Mouse (Mus musculus): ENCODE measurements at regions not wholly inside any gene's neighbourhood (a gene's known extent, or its start where the extent isn't known, plus 50 kb on each side); places are given as distances from the start of the nearest gene placed in this dataset.
A peak's percentile ranks its signal among the peaks of the same experiment; 100 is the strongest.

DNA sequence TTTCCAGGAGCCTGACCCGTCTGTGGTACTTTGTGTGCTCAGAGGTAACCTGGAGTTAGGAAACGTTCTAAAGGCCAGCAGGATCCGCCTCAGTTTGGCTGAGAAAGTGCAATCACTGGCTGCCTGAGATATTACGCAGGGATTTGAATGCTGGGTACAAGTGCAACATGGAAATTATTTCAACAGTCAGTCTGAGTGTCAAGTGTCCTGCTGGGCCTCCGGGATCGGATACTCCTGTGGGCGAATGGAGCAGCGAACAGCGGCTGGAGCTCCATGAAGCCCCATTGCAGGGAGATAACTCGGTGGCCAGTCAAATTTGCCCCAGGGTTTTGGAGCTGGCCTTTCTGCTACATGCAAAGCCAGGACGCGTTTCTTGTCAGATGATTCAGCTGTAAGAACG lies 332.4 kb downstream of the Foxo1 start:
- DNase-seq (ENCODE audit: low spot score) = peak; percentile 15

DNA sequence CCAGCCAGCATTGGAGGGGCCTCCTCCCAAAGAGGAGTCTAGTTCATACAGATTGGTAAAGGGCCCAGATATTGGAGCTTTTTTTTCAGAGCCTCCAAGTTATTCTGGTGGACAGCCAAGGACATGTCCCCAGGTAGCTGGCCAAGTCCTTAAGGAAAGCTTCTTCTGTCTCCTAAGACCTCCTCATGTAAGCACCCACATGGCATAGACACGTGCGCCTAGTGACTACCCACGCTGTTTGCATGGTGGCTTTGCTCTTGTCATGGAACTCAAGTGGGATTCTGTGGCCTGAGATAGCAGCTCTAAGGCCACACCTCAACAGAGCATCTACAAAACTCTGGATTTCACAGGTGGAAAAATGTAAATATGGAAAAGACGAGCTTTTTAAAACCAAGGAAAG lies 332.0 kb downstream of the Foxo1 start:
- no peak for DNase-seq (ENCODE audit: low spot score)

DNA sequence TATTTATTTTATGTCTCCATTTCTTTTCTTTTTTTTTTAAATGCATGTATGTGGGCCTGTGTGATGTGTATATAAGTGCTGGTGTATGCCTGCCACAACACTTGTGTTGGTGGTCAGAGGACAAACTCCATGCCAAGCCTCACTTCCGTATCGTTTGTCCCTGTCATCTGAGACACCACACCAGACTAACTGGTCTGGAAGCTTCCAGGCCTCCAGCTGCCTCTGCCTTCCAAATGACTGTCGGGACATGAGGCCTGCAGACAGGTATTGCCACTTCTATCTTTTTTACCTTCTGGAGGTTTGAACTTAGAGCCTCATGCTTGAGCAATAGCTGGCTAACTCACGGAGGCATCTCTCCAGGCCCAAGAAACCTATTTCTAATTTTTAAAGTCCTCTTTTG lies 318.3 kb downstream of the Foxo1 start:
- no peak for DNase-seq (ENCODE audit: low spot score)

DNA sequence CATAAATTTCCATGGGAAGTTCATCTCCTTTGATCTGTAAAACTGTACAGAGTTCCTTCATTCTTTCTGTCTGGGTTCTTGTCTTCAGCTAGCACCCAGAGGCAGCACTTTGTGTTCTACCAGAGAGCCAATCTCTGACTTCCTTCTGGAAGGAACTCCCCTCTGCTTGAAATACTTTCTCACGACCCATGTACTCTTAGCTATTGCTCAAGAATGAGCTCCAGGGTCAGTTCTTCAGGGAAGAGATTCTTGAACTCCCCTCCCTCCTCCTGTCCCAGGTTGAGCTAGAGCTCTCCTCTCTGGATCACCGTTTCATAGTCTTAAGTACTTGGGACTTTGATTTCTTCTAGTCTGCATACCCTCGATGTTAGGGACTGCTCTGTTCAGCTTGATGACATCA lies 311.8 kb downstream of the Foxo1 start:
- peak; percentile 34 for DNase-seq (ENCODE audit: low spot score)

DNA sequence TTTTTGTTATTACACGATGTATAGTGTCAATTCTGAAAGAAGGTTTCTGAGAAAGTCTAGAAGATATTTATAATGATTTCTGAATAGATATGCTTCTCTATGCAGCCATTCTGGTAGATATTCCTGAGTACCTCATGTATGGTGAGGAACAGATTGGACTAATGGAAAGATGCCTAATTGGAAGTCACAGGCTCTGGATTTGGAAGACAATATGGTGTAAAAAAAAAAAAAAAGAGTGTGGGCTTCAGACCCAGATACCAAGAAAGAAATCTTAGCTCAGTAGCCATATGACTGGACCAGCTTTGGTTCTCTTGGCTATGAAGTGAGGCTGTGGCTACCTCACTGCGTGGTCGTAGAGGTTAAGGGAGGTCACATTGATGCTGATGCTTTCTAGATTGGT lies 311.0 kb downstream of the Foxo1 start:
- DNase-seq (ENCODE audit: low spot score) = no peak

DNA sequence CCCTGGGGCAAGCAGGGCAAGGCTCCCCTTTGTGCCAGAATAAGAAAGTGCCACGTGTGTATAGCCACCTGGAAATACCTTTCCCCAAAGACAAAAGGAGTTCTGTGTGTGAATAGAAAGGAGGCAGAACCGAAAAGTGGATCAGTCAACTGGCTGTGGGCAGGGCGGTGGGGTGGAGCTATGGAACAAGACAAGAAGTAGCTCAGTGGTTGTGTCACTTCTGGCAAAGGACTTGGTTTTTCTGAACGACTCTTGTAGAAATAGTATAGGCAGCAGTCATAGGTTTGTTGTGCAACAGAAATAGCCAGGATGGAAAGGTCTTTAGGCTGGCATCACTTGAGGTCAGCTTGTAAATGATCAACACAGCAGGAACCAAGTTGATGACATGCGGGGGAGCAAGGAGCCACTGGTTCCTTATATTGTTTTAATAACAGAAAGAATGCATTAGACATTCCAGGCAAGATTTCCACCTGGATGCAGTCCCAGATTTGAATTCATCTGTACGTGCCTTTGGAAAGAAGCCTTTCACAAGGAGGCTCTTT lies 308.6 kb downstream of the Foxo1 start:
- no peak for DNase-seq (ENCODE audit: low spot score)

DNA sequence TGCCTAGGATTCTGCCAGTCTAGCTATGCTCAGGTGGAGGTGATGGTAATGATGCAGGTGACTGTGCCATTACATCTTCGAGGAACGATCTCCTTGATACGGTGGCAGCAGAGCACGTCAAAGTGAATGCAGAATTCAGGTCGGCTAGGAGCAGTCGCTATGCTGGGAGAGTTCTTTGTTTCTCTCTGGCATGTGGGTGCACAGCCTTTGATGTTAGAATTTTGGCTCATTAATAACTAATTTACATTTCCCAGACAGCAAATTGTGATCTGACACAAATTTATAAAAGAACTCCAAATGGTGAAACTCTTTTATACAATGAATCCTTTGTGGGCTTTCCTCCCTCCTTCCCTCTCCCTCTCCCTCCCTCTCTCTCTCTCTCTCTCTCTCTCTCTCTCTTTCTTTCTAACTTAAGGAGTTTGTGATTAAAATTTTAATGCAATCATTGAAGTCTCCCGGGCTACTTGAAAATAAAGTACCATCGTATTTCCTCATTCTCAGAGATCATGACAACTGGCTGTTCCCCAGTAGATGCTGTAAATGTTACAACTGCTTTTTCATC lies 307.2 kb downstream of the Foxo1 start:
- no peak for DNase-seq (ENCODE audit: low spot score)

DNA sequence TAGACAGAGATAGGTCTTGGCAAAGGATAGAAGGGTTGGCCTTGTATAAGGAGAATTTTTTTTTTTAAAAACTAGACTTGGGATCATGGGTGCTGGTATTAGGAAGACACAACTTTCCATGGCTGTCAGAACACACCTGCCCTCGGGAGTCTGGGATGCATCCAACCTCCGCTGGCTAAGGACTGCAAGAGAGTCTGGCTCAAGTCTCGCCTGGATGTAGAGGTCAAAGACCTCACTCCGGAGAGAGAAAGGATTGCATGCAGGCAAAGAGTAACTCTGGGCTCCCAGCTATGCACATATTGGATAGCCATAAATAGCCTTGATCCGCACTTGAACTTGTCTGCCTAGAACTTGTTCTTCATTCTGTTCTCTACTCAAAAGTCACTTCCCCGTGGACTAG lies 306.2 kb downstream of the Foxo1 start:
- DNase-seq (ENCODE audit: low spot score) = no peak

DNA sequence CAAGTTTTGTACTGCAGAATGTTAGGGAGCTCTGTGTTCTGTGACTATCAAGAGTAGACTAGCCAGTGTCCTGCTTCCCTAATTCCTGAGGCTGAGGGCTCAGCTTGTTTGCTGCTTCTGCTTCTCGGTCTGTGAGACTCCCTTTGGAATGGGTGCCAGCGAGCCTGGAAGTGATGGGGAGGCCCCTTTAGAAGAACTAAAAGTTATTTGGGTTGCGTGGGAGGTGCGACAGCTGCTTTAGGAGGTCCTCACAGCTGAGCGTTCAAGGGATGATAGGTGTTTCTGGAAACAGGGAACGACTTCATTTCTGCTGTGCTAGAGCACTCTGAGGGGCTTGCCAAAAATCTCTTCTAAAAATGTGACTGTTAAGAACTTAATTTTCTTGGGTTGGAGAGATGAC lies 305.7 kb downstream of the Foxo1 start:
- no peak for DNase-seq (ENCODE audit: low spot score)

DNA sequence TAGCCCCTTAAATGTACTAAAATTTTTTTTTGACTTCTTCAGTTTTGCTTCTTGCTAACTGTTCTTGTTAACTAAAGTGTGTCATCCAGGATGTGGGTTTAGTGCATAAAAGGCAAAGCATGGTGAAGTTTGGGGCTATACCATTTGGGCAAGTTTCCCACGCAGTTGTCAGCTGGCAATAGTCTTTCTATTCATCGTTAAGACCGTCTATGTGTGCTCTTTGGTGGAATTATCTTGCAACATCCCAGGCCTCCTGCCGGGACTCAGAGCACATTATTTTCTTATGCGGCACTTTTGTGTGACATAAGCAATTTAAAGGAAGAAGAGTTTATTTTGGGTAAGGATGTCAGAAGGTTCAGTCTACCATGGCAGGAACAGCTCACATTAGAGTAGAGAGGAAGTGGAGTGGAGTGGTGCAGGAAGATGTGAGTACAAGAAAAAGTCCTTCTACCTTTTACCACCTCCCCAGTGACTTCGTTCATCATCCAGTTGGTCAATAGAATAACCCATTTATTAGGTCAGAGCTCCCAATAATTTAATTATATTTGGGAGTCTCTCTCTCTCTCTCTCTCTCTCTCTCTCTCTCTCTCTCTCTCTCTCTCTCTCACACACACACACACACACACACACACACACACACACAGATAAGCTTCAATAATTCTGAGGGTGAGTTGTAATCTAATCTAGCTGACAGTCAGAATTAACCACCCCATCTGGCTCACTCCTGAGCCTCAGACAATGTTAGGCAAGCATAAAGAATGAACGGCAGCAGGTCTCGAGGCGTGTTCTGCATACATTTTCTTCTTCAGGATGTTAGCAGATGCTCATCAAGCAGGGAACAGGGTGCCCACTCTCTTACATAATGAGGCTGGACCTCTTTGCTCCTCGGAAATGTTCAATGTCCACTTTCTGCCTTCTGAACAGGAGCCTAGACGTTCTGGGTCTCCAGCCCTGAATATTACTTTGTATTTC lies 304.7 kb downstream of the Foxo1 start:
- no peak for DNase-seq (ENCODE audit: low spot score)

DNA sequence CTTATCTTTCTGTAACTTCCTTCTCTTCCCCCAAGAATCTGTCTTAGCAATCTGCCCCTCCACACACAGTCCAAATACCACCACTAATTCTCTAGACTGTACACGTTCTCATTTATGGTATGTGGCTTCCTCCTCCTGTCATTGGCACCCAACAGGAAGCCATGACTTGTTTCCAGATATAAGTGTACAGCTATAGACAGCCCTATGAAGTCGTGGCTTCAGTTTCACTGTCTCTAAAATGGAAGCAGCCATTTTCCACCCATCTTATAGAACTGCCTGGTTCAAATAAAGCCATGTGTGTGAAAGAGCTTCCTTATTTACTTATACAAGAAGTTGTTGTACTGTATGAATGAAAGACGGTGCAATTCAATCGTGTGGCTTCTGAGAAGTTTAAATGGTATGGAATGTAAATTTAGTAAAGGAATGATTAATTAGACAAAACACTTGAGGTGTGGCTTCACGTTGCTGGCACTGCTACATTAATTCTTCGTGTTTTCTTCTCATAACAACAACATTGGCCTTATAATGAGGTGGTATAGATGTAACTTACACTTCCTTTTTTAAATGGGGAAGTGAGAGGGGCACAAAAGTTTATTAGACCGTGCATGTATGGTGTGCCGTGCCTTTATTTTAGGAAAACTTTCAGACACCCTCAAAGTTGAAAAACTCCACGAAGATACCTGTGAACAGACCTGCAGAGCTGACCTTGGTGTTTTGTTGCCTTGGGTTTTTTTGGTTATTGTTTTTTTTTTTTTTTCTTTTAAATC lies 299.7 kb downstream of the Foxo1 start:
- no peak for DNase-seq (ENCODE audit: low spot score)

DNA sequence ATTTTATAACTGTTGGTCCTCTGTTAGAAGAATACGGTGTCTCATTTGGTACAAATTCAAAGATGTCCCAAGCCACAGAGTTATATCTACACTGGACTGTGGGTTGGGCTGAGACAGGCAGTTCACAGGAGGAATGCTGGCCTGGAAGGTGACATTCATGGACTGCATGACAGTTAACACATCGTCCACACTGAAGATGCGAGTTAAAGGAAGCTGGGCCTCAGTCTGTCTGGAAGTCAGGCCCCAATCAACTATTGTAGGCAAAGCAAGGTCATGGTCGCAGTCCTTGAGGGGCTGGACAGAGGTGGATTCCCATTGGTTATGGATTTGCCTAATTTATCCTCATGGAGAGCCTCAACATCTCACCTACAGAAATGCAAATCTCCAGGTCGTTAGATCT lies 295.5 kb downstream of the Foxo1 start:
- DNase-seq (ENCODE audit: low spot score) = no peak

DNA sequence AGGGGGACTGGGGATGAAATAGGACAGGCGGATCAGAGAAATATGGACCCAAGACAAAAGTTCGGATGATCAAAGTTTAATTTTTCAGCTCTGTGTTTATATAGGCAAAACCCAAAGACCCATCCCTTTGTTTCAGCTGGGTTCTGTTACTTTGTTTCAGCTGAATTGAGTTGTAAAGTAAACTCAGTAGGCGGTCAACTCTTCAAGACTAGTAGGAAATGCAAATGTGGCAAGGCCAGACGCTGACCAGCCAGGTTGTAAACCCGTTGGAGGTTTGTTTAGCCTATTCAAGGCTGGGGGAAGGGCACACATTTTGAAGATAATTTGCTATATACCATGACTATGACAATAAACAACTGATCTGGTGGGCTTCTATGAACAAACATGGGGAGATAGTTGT lies 294.7 kb downstream of the Foxo1 start:
- no peak for DNase-seq (ENCODE audit: low spot score)

DNA sequence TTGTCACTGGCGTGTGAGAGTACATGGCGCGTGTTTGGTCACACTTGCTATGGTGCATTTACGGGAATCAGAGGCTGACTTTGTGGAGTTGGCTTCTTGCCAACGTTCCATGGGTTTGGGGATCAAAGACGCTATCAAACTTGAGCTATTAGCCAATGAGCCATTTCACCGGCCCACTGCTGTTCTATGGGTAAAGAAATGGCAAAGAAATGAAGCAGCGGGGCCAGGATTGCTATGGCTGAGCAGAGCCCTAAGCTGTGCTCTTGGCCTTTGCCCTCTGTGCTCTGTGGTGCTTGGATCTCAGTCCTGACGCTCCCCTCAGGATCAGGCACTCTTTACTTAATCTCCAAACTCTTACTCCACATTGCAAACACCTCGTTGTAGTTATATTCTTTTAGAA lies 291.3 kb downstream of the Foxo1 start:
- DNase-seq (ENCODE audit: low spot score) = no peak

DNA sequence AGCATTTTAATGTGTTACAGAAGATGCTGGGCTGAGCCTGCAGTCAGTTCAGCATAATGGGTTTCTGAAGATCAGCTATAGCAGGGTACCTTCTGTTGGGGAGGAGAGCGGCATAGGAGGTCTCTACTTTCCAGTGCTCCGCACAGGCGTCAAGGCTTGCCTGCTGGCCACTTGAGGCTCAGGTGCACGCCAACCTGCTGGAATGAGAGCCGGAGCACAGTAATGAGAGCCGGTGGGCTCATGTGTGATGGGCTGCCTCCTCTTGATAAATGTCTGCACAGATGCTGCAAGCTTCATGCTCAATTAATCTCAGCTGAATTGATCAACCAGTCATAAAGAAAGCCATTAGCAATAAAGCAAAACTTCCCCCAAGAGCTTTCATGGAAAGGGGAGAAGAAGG lies 290.6 kb downstream of the Foxo1 start:
- DNase-seq (ENCODE audit: low spot score) = no peak

DNA sequence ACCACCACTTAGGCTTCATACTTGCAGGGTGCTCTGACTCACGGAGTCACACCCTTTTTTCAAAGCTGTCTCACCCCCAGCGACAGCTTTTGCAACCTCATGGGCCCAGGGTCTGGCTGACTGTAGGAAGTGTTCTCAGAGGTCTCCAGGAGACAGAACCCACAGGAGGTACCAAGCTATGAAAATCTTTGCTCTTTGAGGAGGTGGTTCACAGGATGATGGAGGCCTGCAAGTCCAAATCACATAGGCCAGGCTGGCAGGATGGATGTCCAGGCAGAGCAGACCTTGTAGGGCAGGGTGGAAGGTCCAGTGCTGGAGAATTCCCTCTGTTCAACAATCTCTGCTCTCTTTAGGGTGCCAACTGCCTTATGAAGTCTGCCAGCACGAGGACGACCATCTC lies 289.2 kb downstream of the Foxo1 start:
- no peak for DNase-seq (ENCODE audit: low spot score)

DNA sequence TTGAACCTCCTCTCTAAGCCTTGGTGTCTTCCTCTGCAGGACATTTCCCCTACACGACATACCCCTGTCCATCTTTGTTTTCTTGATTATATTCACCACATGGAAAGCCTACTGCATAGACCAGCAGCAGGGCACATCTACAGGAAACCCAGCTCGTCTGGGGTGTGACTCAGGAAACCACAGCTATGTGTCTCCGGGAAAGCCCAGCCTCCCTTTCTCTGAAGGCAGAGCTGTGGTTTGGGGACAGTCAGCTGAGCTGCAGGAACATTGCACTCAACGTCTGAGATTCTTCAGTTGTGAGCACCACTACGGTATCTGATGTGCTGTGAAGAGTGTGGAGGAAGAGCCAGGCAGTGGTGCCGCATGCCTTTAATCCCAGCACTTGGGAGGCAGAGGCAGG lies 286.9 kb downstream of the Foxo1 start:
- no peak for DNase-seq (ENCODE audit: low spot score)

DNA sequence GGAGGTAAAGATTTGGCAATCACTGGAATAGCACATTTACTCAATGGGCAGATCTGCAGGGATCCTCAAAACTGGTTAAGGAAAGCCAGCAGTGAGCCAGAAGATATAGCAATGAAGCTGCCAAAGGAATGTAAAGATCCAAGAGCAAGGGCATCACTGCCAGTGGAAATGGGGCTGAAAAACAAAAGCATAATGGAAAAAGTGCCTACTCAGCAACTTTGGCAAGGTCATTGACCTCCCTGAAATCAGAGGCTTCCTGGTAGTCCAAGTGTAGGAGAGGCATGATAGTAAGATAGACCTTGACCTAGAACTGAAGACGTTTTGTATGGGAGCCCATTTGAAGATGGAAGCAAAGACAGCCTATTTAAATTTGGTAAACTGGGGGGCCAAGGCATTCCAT lies 286.4 kb downstream of the Foxo1 start:
- no peak for DNase-seq (ENCODE audit: low spot score)

DNA sequence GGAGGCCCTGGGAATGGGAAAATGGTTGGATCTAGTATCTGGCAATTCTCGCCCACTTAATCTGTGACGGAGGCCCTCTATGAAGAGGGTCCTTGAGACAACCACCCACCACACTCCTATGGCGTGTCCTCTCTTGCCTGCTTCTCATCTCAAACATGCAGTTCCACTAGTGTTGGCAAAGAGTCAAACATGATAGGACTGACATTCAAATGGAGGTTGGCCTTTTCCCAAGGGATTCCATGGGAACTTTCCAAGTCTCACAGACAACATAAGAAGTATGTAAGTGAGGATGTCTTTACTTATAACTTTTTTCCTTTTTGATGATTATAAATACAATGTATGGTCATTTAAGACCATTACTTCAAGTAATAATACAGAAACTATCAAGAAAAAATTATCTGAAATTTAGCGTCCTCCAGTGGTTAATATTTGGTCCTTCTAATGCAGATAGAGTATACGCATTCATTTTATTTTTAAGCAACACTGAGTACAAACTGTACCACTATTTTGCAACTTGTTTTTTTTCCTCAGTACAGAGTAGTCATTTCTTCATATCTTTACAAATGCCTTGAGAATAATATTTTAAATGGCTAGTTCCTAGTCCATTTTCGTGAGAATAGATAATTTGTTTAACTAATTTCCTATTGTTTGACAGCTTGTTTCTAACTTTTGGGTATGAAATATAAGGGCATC lies 280.2 kb downstream of the Foxo1 start:
- DNase-seq (ENCODE audit: low spot score) = no peak

DNA sequence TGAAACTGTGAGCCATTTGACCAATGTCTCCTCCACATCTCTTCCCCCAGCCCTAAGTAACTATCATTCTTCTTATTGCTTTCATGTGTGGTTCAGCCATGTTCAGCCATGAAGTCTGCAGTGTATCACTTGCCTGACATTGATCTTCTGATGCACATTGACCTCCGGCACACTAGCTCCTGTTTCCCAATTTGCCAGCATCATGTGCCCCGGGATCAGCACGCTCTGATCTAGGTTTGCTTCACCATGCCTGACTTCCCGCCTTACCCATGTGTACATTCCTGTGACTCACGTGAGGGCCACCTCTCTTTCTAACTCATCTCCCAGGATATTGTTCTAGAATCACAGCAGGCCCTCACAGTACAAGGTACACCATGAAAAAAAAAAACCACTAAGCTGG lies 277.9 kb downstream of the Foxo1 start:
- DNase-seq (ENCODE audit: low spot score) = no peak

DNA sequence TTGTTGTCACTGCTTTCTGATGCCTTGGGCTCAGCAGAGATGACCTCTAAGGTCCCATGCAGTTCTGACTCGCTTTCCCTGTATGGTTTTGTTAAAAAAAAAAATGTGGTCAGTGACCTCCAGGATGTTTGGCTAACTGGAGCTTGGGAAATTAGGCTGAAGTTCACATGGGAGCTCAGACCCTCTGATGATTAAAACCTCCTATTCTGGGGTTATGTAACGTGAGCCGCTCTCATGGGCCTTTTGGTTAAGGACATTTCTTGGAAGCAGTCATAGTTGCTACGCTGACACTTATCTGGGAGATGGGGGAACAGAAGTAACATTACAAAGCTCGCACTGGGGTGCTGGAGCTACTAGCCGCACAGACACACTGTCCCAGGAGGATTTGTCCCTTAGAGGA lies 274.9 kb downstream of the Foxo1 start:
- DNase-seq (ENCODE audit: low spot score) = no peak

DNA sequence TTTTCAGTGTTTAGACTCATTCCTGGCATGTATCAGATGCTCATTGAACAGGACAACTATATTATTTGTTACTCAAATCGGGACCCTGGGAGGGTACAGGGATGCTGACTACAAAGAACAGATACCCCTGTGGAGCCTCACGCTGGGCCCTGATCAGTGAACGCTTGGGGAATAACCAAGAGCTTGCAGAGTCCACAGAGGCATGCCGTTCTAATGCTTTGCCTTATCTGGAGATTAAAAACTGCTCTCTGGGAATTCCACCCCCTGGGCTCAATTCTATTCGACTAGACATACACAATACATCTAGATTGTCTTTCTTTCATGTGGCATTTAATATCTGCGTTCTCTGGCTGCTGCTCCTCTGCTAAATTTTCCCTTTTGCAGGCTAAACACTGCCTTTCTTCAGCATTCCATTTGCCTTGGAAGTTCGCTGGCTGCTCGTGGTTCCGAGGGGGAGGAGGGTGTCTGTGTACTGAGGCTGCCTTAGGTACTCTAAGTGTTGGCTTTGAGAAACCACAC lies 272.8 kb downstream of the Foxo1 start:
- DNase-seq (ENCODE audit: low spot score) = no peak
